Mouse (Mus musculus) forebrain, embryonic 11.5 days (tissue): ENCODE measurements at regions not wholly inside any gene's neighbourhood (a gene's known extent, or its start where the extent isn't known, plus 50 kb on each side); places are given as distances from the start of the nearest gene placed in this dataset.
"Not testable (repeated sequence)": the region's sequence is repeated elsewhere in the genome, so short reads cannot be mapped to it uniquely, and the experiment has no call there.

Experiments used
- ATAC-seq: fragments of 200-750 bp; cut with Nextera tagmentation; replicated peaks from 2 replicates; pipeline ENCODE4 v1.8.0; 2017; ENCODE audit warnings: moderate TSS enrichment; ENCODE audit not compliant: low FRiP score
- DNase-seq: peaks from one replicate; pipeline ENCODE4 v3.0.0-alpha.2; 2017; ENCODE audit warnings: low spot score
- H3K27ac ChIP-seq: fragments of 300-500 bp; sonication (generic); 2 replicates; pipeline ENCODE4 v1.5.1; 2014; ENCODE audit warnings: low read depth, low read length
- H3K27me3 ChIP-seq: fragments of 300-500 bp; sonication (generic); 2 replicates; pipeline ENCODE4 v1.6.1; 2014; ENCODE audit warnings: mild to moderate bottlenecking, low read length, mixed read lengths; ENCODE audit not compliant: control insufficient read depth, insufficient read depth
- H3K36me3 ChIP-seq: fragments of 300-500 bp; sonication (generic); 2 replicates; pipeline ENCODE4 v1.6.1; 2014; ENCODE audit warnings: mild to moderate bottlenecking, low read length, moderate library complexity, mixed read lengths; ENCODE audit not compliant: control insufficient read depth, insufficient read depth
- H3K4me1 ChIP-seq: fragments of 300-500 bp; sonication (generic); replicated peaks from 2 replicates; pipeline ENCODE4 v1.6.1; 2014; ENCODE audit warnings: low read length, mixed read lengths; ENCODE audit not compliant: control insufficient read depth, insufficient read depth
- H3K4me2 ChIP-seq: fragments of 300-500 bp; sonication (generic); 2 replicates; pipeline ENCODE4 v1.6.1; 2014; ENCODE audit warnings: low read depth, mild to moderate bottlenecking, low read length, moderate library complexity, mixed read lengths; ENCODE audit not compliant: severe bottlenecking
- H3K4me3 ChIP-seq: fragments of 300-500 bp; sonication (generic); 2 replicates; pipeline ENCODE4 v1.5.1; 2014; ENCODE audit warnings: low read depth, low read length
- H3K9ac ChIP-seq: fragments of 300-500 bp; sonication (generic); 2 replicates; pipeline ENCODE4 v1.6.1; 2014; ENCODE audit warnings: low read length
- H3K9me3 ChIP-seq: fragments of 300-500 bp; sonication (generic); 2 replicates; pipeline ENCODE4 v1.6.1; 2016; ENCODE audit warnings: low read length, mixed read lengths; ENCODE audit not compliant: control insufficient read depth
- WGBS: fragments of 180-500 bp; shearing (Covaris S2); extraction: QIAGEN DNeasy Blood & Tissue Kit; methylation state at CpG from one replicate; pipeline ENCODE4 v1.1.7; 2014; 5-methylcytosine and 5-hydroxymethylcytosine counted together

DNA sequence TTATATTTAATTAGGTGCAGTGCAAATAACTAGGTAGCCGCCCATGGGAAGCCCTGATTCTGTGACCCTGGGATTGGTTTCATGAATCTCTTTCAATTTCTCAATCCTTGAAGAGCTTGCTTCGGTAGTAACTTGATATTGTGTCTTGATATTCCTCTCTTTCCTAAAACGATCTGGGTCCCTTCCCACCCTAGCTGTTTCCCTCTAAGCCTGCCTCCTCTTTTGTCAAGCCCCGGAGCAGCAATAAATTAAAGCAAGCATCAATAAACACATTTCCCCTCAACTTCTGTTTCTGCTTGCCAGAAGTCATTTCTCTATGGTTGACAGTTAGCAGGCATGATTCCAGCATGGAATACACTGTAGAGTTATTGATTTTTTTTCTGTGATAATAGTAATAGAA is 252.6 kb upstream of the Api5 start:
- 59% methylated on average over 4 of the region's 4 CpGs for WGBS
- no peak for DNase-seq
- Histone ChIP-seq H3K27me3 (no peaks in the 10 kb centered on the region), H3K9ac (no peak overlapping the region), H3K9me3 (no peaks in the 10 kb centered on the region), H3K4me1 (no peaks in the 10 kb centered on the region), H3K4me3 (no peak overlapping the region), H3K4me2 (no peak overlapping the region), H3K36me3 (no peaks in the 10 kb centered on the region), H3K27ac (no peak overlapping the region)
- ATAC-seq, result no peak

DNA sequence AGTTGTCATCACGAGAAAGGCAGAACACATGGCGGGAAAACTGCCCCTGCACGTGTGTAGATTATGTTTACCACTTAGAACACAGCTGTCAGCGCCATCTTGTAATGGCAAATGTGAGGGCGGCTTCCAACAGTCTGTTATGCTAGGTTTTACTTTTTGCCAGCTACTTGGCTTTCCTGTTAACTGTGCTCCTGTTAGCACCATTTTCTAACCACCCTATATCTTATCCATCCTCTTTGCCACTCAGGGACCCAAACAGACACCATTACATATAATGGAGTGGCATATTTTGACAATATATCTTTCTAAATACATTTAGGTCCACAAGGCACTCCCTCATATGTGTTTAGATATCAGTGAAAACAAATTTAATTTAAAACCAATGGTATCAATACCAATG is 247.7 kb upstream of the Api5 start:
- not testable (repeated sequence) for H3K27ac ChIP-seq, H3K36me3 ChIP-seq, H3K27me3 ChIP-seq, ATAC-seq, H3K4me2 ChIP-seq, H3K9me3 ChIP-seq, H3K9ac ChIP-seq, H3K4me3 ChIP-seq, DNase-seq, H3K4me1 ChIP-seq
- WGBS, result 81% methylated on average over 3 of the region's 5 CpGs

DNA sequence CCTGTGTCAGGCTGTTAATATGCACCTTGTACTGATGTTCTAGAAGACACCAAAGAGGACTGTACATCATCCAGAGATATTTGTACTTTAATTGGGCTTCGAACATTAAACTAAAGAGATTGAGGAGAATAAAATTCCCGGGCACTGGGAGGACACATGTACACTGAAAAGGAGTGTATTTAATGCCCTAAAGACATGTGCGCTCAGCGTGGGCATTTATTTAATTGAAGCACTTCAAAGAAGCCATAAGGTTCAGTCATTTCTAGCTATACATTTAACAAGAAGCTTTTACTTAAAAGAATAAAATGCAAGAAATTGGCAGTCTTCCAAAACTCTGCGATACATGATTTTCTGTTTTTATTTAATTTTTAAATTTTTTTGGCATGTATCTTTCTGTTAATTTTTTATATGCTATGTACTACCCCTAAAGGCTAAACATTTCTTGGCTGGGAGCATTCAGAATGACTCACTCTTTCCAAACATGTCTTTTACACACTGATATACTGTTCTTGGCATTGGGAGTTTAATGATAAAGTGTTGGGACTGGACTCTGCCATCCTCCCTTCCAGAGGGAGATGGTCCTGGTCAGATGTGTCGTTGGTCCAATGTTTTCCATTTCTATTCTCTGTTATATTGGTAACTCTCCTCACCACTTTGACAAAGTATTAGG is 242.3 kb upstream of the Api5 start:
- Histone ChIP-seq H3K4me1 (no peaks in the 10 kb centered on the region), H3K9me3 (no peaks in the 10 kb centered on the region), H3K36me3 (no peaks in the 10 kb centered on the region), H3K4me3 (no peak overlapping the region), H3K9ac (no peak overlapping the region), H3K4me2 (no peak overlapping the region), H3K27ac (no peak overlapping the region), H3K27me3 (no peaks in the 10 kb centered on the region)
- DNase-seq (no peak), ATAC-seq (no peak)
- 91% methylated on average over 6 of the region's 6 CpGs for WGBS

DNA sequence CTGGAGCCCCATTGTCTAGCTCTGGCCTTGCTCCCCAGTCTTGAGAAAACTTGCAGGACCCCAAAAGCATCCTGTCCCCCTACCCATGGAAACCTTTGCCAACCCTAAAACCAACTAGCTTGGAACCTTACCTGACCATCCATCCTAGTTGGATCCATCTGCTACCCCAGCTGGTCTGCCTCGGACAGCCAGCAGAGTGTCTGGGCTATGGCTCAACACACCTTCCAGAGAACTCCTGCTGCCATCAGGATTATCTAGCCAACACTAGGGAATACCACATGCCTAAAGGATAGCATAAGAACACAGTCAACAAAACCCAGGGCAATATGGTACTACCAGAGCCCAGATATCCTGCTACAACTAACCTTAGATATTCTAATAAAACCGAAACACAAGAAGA is 227.9 kb upstream of the Api5 start:
- Histone ChIP-seq H3K4me3 (no peak overlapping the region), H3K27ac (no peak overlapping the region), H3K4me1 (no peaks in the 10 kb centered on the region), H3K27me3 (no peaks in the 10 kb centered on the region), H3K36me3 (no peaks in the 10 kb centered on the region), H3K4me2 (no peak overlapping the region), H3K9ac (no peak overlapping the region), H3K9me3 (no peaks in the 10 kb centered on the region)
- DNase-seq, result no peak
- WGBS, result 86% methylated on average over 2 of the region's 2 CpGs
- ATAC-seq, result no peak

DNA sequence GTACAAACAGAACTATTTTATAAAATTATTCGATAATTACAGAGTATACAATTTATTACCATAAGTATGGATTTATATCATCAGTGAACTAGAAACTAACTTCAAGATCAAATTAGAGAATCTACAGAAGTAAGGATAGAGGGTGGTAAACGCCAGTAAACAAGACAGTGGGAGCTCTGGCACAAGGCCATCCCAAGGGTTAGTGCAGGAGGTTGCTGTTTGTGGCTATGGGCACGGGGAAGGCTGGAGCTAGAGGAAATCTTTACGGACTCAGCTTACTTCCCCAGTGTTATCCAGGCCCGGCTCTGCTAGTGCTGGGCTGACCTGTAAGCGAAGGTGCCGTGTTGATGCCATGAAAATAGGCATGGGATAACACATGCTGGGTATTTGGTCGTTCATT is 220.5 kb upstream of the Api5 start:
- H3K36me3 ChIP-seq, result no peaks in the 10 kb centered on the region
- H3K4me1 ChIP-seq, result no peaks in the 10 kb centered on the region
- H3K4me3 ChIP-seq, result no peak overlapping the region
- H3K9me3 ChIP-seq, result no peaks in the 10 kb centered on the region
- DNase-seq, result no peak
- H3K4me2 ChIP-seq, result no peak overlapping the region
- WGBS, result 86% methylated on average over 8 of the region's 8 CpGs
- no peak overlapping the region for H3K27ac ChIP-seq
- no peak overlapping the region for H3K9ac ChIP-seq
- no peaks in the 10 kb centered on the region for H3K27me3 ChIP-seq
- no peak for ATAC-seq
